Mouse (Mus musculus): ENCODE data around the gene Abca4.
"Not testable (repeated sequence)": the region's sequence is repeated elsewhere in the genome, so short reads cannot be mapped to it uniquely, and the experiment has no call there.

The Abca4 gene

GRCm38 (mm10) chr3:122210846-122211245 lies 166.6 kb downstream of the Abca4 start:
- no peak for DNase-seq (ENCODE audit: low spot score)

- DNase-seq (ENCODE audit: low spot score): no peak
Observed at GRCm38 (mm10) chr3:122211446-122212125, 167.3 kb downstream of the Abca4 start.

GRCm38 (mm10) chr3:122221240-122222036 lies 177.2 kb downstream of the Abca4 start:
- DNase-seq (ENCODE audit: low spot score): no peak

GRCm38 (mm10) chr3:122226972-122227371 lies 182.7 kb downstream of the Abca4 start:
- DNase-seq (ENCODE audit: low spot score): not testable (repeated sequence)
